Mouse (Mus musculus): ENCODE results near the gene Tmem184b. TPM values are rescaled to one million over a fixed set of nuclear protein-coding genes. Genes with fewer than 3 reads are reported as not detected.
A peak's percentile ranks its signal among the peaks of the same experiment; 100 is the strongest.

Gene Tmem184b
- polyA plus RNA-seq, 1 experiment from 2014 or later = 42.0 TPM

GRCm38 (mm10) chr15:79346051-79346793, 57.1 kb downstream of the Tmem184b start, which contains the start of gene Maff:
Maff (plus strand) TSS chr15:79346621.
- H3K9ac ChIP-seq = peak within 1 kb of the TSS; percentile 79
- peaks cover 27% of the 10 kb centered on the region for H3K27me3 ChIP-seq
- ATAC-seq (ENCODE audit: low read depth) = no peak
- H3K4me2 ChIP-seq = peak within 1 kb of the TSS; percentile 95
- peak within 1 kb of the TSS; percentile 84 for H3K27ac ChIP-seq (replicated peaks)
- 57% methylated on average over 8 of the region's 8 CpGs for WGBS
- no peaks in the 10 kb centered on the region for H3K9me3 ChIP-seq
- peak within 1 kb of the TSS; percentile 75 for H3K4me3 ChIP-seq
- peaks cover 15% of the 10 kb centered on the region for H3K4me1 ChIP-seq (replicated peaks)
- H3K36me3 ChIP-seq = no peaks in the 10 kb centered on the region

GRCm38 (mm10) chr15:79344627-79345026, 58.7 kb downstream of the Tmem184b start:
- no peak for ATAC-seq (ENCODE audit: low read depth)
- H3K27ac ChIP-seq (replicated peaks) = no peak overlapping the region

GRCm38 (mm10) chr15:79342641-79343337, 60.6 kb downstream of the Tmem184b start:
- no peaks in the 10 kb centered on the region for H3K36me3 ChIP-seq
- H3K9me3 ChIP-seq = no peaks in the 10 kb centered on the region
- H3K27me3 ChIP-seq = peaks cover 7% of the 10 kb centered on the region
- no peak overlapping the region for H3K27ac ChIP-seq (replicated peaks)
- H3K4me2 ChIP-seq = no peak overlapping the region
- 82% methylated on average over 6 of the region's 6 CpGs for WGBS
- H3K4me3 ChIP-seq = no peak overlapping the region
- H3K4me1 ChIP-seq (replicated peaks) = 0 out of 2 replicates have a peak, but pooled peaks cover under 1% of the 10 kb centered on the region
- ATAC-seq (ENCODE audit: low read depth) = no peak
- H3K9ac ChIP-seq = no peak overlapping the region

More at GRCm38 (mm10) chr15:79344627-79345026, 58.7 kb downstream of the Tmem184b start:
- peaks cover 14% of the 10 kb centered on the region for H3K4me1 ChIP-seq (replicated peaks)
- no peaks in the 10 kb centered on the region for H3K9me3 ChIP-seq
- no peak overlapping the region for H3K9ac ChIP-seq
- WGBS = 54% methylated on average over 4 of the region's 4 CpGs
- no peak overlapping the region for H3K4me2 ChIP-seq
- H3K4me3 ChIP-seq = no peak overlapping the region
- H3K27me3 ChIP-seq = peaks cover 19% of the 10 kb centered on the region
- no peaks in the 10 kb centered on the region for H3K36me3 ChIP-seq

- WGBS = 77% methylated on average over 5 of the region's 5 CpGs
- Histone ChIP-seq H3K4me3 (no peak overlapping the region), H3K4me1 (replicated peaks) (no peaks in the 10 kb centered on the region; the same call in 1 of the 2 replicates), H3K4me2 (no peak overlapping the region), H3K36me3 (no peaks in the 10 kb centered on the region), H3K9ac (no peak overlapping the region), H3K27me3 (no peaks in the 10 kb centered on the region), H3K27ac (replicated peaks) (no peak overlapping the region), H3K9me3 (no peaks in the 10 kb centered on the region)
- ATAC-seq (ENCODE audit: low read depth) = no peak
Observed at GRCm38 (mm10) chr15:79338978-79339377, 64.4 kb downstream of the Tmem184b start.

- Histone ChIP-seq H3K9ac (no peak overlapping the region), H3K27me3 (no peaks in the 10 kb centered on the region), H3K36me3 (no peaks in the 10 kb centered on the region), H3K27ac (replicated peaks) (no peak overlapping the region), H3K4me2 (no peak overlapping the region), H3K9me3 (no peaks in the 10 kb centered on the region), H3K4me3 (no peak overlapping the region), H3K4me1 (replicated peaks) (no peaks in the 10 kb centered on the region; the same call in 1 of the 2 replicates)
- no peak for ATAC-seq (ENCODE audit: low read depth)
- 62% methylated on average over 7 of the region's 7 CpGs for WGBS
Observed at GRCm38 (mm10) chr15:79335061-79335655, 68.2 kb downstream of the Tmem184b start.

GRCm38 (mm10) chr15:79333409-79333808, 70.0 kb downstream of the Tmem184b start:
- no peak overlapping the region for H3K9ac ChIP-seq
- H3K36me3 ChIP-seq = no peaks in the 10 kb centered on the region
- no peak overlapping the region for H3K4me2 ChIP-seq
- no peak overlapping the region for H3K27ac ChIP-seq (replicated peaks)
- no peaks in the 10 kb centered on the region; the same call in 1 of the 2 replicates for H3K4me1 ChIP-seq (replicated peaks)
- 82% methylated on average over 4 of the region's 4 CpGs for WGBS
- no peak for ATAC-seq (ENCODE audit: low read depth)
- H3K4me3 ChIP-seq = no peak overlapping the region
- no peaks in the 10 kb centered on the region for H3K9me3 ChIP-seq
- H3K27me3 ChIP-seq = no peaks in the 10 kb centered on the region

- WGBS = 77% methylated on average over 4 of the region's 4 CpGs
Observed at GRCm38 (mm10) chr15:79330521-79330920, 72.8 kb downstream of the Tmem184b start.

GRCm38 (mm10) chr15:79329979-79330363, 73.4 kb downstream of the Tmem184b start:
- ATAC-seq (ENCODE audit: low read depth) = no peak
- WGBS = 89% methylated on average over 6 of the region's 6 CpGs
- Histone ChIP-seq H3K4me1 (replicated peaks) (peaks cover 26% of the 10 kb centered on the region), H3K4me3 (no peak overlapping the region), H3K9ac (no peak overlapping the region), H3K9me3 (no peaks in the 10 kb centered on the region), H3K36me3 (no peaks in the 10 kb centered on the region), H3K27me3 (no peaks in the 10 kb centered on the region), H3K4me2 (no peak overlapping the region), H3K27ac (replicated peaks) (no peak overlapping the region)

More at GRCm38 (mm10) chr15:79330521-79330920, 72.8 kb downstream of the Tmem184b start:
- Histone ChIP-seq H3K4me2 (no peak overlapping the region), H3K9me3 (no peaks in the 10 kb centered on the region), H3K4me1 (replicated peaks) (peaks cover 21% of the 10 kb centered on the region), H3K27me3 (no peaks in the 10 kb centered on the region), H3K4me3 (no peak overlapping the region), H3K9ac (no peak overlapping the region), H3K36me3 (no peaks in the 10 kb centered on the region), H3K27ac (replicated peaks) (no peak overlapping the region)
- ATAC-seq (ENCODE audit: low read depth) = no peak

GRCm38 (mm10) chr15:79329346-79329978, 73.9 kb downstream of the Tmem184b start:
- Histone ChIP-seq H3K9me3 (no peaks in the 10 kb centered on the region), H3K4me2 (no peak overlapping the region), H3K9ac (no peak overlapping the region), H3K27ac (replicated peaks) (no peak overlapping the region), H3K36me3 (no peaks in the 10 kb centered on the region), H3K4me3 (no peak overlapping the region), H3K4me1 (replicated peaks) (peaks cover 28% of the 10 kb centered on the region), H3K27me3 (no peaks in the 10 kb centered on the region)
- no peak for ATAC-seq (ENCODE audit: low read depth)
- WGBS = 97% methylated on average over 6 of the region's 6 CpGs

GRCm38 (mm10) chr15:79328939-79329275, 74.5 kb downstream of the Tmem184b start:
- H3K36me3 ChIP-seq = no peaks in the 10 kb centered on the region
- peaks cover 28% of the 10 kb centered on the region for H3K4me1 ChIP-seq (replicated peaks)
- H3K27me3 ChIP-seq = no peaks in the 10 kb centered on the region
- no peak overlapping the region for H3K4me3 ChIP-seq
- no peak overlapping the region for H3K27ac ChIP-seq (replicated peaks)
- H3K9ac ChIP-seq = no peak overlapping the region
- 98% methylated on average over 4 of the region's 4 CpGs for WGBS
- peak overlapping the region; percentile 79 for H3K4me2 ChIP-seq
- H3K9me3 ChIP-seq = no peaks in the 10 kb centered on the region
- ATAC-seq (ENCODE audit: low read depth) = no peak

- peak within 1 kb of the TSS; percentile 79 for H3K4me2 ChIP-seq
- 5% methylated on average over 46 of the region's 46 CpGs for WGBS
- peak; percentile 96 for ATAC-seq (ENCODE audit: low read depth)
- no peaks in the 10 kb centered on the region for H3K9me3 ChIP-seq
- H3K4me3 ChIP-seq = peak within 1 kb of the TSS; percentile 57
- H3K27me3 ChIP-seq = no peaks in the 10 kb centered on the region
- peak within 1 kb of the TSS; percentile 79 for H3K9ac ChIP-seq
- H3K36me3 ChIP-seq = no peaks in the 10 kb centered on the region
- peaks cover 28% of the 10 kb centered on the region for H3K4me1 ChIP-seq (replicated peaks)
- H3K27ac ChIP-seq (replicated peaks) = peak within 1 kb of the TSS; percentile 92
Observed at GRCm38 (mm10) chr15:79328058-79328938, 75.1 kb downstream of the Tmem184b start, which contains the start of gene Pla2g6. Pla2g6 (minus strand) TSS chr15:79328390.

All from neural tube, embryonic 13.5 days (tissue).